Mouse (Mus musculus) right cerebral cortex, postnatal 10 days (tissue): ENCODE results near the gene Zfpm1.

Source experiments
- DNase-seq, 2 experiments: peaks; one replicate each; pipeline ENCODE4 v3.0.0; 2021; ENCODE audit warnings: low spot score in 2 of 2

Zfpm1 gene

DNA sequence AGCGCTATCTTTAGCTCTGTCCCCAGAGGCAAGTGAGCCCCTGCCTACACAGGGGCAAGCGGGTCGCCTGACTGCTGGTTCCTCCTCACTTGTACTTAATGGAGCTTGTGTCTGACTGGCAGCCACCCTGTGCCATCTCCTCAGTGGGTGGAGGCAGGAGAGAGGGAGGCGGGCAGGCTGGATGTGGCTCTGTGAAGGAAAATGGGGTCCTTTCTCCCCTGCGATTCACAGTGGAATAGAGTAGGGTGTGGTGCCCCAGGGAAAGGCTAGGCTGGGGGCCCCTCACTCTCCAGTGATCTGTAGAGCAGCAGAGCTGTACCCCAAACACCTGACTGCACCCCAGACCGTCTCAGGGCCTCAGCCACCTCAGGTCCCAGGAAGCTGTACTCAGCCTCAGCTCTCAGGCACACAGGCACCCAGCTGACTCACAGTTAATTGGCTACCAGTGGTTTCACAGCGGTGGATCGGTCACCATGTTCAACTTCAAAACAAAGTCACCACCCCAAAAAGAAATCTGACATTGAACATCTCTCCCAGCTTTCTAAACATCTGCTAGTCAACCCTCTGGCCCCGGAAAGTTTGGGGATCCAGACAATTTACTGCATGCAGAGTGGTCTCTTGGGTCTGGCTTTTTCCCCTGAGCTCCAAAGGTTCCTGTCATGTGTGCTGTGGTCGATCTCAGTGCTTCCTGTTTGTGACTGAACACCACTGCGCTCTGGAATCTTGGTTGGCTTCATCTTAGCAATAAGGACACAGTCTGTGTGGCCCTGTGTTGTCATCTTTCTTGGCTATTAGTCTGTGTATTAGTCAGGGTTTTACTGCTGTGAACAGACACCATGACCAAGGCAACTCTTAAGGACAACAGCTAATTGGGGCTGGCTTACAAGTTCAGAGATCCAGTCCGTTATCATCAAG, 63.5 kb downstream of the Zfpm1 start:
- no peak for DNase-seq

DNA sequence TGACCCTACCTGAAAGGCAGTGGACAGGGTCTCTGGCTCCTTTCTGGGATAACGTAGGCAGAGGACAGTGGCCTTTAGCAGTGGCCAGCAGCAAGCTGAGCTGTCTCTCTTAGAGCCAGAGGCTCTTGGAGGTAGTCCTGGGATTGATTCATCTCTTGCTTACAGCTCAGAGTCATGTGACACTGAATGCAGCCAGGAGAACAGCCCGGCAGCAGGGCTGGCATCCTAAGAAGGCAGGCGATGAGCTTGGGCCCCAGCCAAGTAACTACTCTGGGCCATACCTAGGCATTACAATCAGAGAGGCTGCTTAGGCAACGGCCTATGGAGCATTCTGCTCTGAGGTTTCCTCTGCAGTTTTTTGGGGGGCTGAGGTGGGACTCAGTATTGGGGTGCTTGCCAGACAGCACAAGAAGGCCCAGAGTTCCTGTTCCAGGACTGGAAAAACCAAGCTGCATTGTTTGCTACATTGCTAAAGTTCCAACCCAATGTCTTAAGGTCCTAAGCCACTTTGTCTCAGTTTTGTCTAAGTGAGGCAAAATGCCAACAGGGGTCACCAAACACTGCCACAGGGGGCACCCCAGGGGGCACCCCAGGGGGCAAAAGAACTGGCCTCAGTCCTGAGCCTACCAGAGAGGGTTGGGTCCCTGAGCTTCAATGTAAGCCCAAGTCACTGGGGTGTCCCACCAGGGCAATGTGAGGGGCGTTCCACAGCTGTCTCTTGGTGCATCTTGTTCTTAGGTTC, 66.0 kb downstream of the Zfpm1 start:
- DNase-seq, result peak; percentile 78 to 84

- DNase-seq, result no peak
Measured at GRCm38 (mm10) chr8:122349357-122350297, 67.7 kb downstream of the Zfpm1 start.

DNA sequence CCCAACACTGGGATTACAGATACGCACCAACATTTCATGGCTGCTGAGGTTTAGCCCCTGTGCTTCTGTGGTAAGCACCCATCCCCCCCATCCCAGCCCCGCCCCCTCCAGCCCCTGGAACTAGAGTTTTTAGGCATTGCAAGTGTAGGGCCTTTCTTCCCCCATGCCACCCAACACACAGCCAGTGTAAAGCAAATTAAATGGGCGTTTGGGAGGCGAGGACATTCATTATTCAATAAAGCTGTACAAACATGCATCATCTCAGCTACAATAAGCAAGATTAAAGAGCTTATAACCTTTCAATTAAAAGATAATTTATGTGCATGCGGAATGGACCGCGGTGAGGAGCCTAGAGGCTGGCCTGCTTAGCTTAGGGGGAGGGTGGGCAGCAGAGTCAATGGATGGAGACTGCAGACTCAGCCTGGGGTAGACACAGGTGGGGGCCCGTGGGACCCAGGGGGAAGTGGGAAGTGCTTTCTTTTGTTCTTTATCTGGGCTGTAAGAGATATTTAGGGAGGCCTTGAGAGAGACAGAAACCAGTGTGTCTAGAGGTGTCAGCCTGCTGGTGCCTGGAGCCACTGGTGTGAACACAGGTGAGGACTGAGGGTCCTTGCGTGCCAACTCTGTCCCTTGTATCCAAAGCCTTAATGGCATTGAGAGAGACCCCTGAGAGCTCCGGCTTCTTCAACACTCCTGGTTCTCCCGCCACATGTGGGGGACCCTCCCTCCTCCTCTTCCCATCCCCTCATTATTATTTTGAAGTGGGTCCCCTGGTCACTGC, 68.6 kb downstream of the Zfpm1 start:
- DNase-seq, result no peak

DNA sequence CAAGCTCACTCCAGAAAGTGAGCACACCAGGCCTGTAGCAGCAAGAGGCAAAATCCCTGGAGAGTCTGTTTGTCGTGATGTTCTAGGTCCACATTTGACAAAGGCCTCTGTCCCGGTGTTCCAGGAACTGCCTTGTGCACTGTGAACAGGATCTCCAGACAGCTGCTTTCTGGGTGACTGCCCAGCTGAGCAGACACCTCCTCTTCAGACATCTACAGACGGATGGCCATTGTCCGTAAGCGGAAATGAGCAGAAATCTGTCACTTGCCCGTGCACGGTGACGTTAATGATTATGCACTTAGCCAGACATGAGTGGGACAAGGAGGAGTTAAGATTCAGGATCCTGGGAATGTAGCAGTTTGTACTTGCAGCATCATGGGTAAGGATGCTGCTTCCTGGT, 72.2 kb downstream of the Zfpm1 start:
- no peak for DNase-seq

DNA sequence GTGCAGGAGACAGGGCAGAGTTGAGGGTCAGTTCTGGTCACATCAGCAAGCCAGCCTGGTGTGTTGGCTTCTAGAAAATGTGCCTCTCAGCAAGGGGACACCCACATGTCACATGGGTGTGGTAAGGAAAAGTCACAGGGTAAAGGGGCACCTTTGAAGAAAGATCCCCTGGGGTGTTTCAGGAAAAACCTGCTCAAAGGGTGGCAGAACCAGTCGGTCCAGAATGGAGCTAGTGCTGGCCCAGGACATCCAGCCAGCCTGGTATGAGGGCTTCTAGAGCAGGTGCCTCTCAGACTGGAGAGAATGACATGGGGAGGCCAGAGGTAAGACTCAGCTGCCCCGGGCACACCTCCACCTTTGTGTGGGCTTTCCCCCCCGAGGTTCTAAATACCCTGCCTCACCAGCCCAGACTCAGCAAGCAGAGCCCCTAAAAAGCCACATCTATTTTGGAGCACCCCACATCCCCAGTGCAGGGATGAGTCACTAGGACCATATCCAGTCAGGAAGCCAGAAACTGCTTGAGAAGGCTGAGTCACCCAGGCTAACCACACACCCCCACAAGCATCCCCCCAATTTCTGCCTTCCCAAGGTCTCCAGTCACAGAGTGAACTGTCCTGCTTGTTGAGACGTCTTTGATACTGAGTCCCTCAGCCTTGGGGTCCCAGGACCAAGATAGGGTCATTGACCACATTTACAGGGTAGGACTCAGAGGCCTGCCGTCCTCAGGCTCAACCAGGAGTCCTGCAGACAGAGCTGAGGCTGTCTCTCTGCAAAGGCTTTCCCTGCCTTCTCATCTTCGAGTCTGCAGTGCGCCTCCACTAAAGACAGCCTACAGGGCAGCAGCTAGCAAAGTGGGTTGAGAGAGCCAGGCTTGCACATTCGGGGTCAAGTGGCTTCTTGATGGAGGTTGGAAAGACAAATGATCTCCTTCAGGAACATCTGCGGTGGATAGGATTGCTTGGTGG, 74.0 kb downstream of the Zfpm1 start:
- DNase-seq, result no peak

- no peak for DNase-seq
Measured at GRCm38 (mm10) chr8:122357202-122357601, 75.3 kb downstream of the Zfpm1 start.

- DNase-seq, result no peak
Measured at GRCm38 (mm10) chr8:122357641-122358040, 75.7 kb downstream of the Zfpm1 start.

DNA sequence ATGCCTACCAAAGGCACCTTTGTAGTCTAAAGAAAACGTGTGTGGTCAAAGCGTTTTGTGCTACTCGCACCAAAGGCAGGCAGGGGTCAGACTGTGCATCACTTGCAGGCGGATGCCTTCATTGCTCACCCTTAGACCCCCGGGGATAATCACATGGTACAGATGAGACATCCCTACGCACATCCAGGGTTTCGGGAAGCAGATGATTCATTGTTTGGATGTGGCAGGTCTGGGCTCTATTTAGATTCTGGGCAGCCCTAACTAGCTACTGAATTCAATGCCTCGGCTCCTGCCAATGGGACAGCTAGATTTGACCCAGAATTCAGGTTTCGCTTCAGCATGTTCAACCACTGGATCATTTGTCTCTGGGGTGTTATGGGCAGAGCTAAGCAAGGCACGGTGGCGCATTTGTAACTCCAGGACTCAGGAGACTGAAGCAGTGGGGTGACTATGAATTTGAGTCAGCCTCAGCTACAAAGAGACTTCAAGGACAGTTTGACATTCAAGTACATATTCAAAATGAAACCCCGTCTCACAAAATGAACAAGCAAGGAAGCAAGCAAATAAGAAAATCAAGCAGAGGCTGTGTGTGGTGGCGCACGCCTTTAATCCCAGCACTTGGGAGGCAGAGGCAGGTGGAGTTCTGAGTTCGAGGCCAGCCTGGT, 77.3 kb downstream of the Zfpm1 start:
- DNase-seq, result no peak

GRCm38 (mm10) chr8:122360696-122361416, 78.9 kb downstream of the Zfpm1 start, which contains the start of gene Trhr2:
TSS of gene Trhr2 (minus strand) at chr8:122360746.
- no peak for DNase-seq

- no peak for DNase-seq
Measured at GRCm38 (mm10) chr8:122362271-122362670, 80.3 kb downstream of the Zfpm1 start.

GRCm38 (mm10) chr8:122362967-122363366, 81.0 kb downstream of the Zfpm1 start:
- no peak for DNase-seq

DNA sequence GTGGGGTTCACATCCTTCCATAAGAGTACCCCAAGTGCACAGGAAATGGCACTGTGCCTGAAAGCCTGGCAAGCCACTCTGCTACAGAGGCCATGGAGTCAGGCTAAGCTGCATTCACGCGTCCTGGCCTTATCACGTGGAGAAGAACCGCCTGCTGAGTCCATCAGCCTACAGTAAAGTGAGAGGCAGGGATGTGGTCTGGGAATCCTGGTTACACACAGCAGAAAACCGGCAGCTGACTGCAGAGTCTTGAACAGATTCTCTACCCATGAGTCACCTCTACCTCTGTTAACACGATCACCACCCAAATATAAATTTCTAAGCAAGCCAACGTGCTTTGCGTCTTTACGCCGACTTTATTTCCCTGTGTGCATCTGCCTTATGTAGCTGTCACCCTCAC, 86.6 kb downstream of the Zfpm1 start:
- no peak for DNase-seq

GRCm38 (mm10) chr8:122369665-122370064, 87.7 kb downstream of the Zfpm1 start:
- DNase-seq, result peak; percentile 67 to 79

DNA sequence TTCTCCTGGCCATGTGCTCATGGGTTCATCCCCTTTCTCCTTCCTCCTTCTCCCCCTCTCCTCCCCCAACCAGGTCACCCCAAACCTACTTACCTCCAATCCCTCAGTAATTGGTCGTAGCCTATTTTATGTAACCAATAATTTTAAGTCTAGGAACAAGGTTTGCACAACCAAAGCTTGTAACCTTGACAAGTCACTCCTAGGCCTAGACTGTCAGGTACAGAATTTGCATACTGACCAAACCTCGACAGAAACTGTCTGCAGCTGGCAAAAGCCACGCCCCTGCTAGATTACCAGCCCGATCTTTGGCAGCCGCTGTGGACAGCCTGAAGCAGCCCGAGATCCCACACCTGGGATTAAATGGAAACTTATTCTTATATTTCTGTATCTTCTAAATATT, 89.8 kb downstream of the Zfpm1 start:
- no peak for DNase-seq

- DNase-seq, result no peak
Measured at GRCm38 (mm10) chr8:122375320-122375719, 93.4 kb downstream of the Zfpm1 start.

- DNase-seq, result no peak
Measured at GRCm38 (mm10) chr8:122375751-122376364, 93.9 kb downstream of the Zfpm1 start.
